Mouse (Mus musculus) right cerebral cortex, postnatal 14 days (tissue): ENCODE data around the gene Nnmt.

Source experiments
- DNase-seq: peaks from one replicate; pipeline ENCODE4 v3.0.0; 2022

Nnmt gene

DNA sequence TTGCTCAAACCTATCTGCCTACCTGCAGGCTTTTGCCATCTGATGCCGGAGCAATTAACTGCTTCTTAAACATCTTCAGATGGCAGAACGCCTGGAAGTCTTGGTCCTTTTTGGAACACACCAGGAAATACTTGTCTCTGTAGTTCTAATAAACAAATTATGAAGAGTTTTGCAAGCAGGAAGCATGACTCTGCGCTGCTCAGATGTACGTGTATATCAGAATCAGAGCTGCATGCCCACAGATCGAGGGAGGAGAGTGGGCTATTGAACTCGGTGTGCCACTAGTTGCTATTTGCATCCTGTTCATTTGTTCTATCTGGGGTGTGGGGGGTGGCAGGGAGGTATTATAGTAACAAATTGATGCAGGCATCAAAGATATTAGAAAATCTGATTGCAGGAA is 28.2 kb upstream of the Nnmt start:
- no peak for DNase-seq

DNA sequence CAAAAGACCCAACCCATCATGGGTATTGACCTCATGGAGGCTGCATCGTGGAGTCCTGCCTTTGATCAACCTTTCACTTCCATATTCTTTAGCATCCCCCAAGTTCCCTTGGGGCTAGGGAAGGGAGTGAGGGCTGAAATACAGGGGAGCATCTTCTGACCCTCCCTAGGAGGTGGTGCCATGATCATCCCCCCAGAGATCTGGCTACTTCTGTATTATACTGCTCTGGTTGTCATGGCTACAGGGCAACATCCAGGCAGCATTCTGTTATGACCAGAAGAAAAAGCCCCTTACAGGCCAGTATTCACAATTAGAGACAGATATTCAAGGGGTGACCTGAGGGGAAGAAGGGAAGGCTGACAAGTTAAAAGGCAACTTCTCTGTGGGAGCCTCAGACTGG is 14.3 kb upstream of the Nnmt start:
- no peak for DNase-seq

DNA sequence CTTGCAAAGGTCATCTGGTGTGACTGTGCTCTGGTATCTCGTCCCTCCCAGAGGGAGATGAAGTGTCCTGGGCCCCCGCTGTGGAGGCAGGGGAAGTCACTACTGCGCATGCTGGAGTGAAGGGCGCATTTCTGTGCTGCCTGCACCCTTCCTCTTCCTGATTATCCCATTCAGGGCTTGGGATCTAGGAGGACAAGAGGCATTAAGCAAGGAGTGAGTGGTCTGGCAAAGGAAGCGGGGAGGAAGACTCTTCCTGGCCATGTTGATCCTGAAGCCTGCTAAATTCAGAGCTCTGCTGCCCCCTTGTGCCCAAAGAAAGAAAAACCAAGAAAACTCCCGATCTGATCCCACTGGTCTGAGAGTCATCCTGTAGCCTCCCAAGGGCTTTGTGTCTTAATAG is 13.6 kb upstream of the Nnmt start:
- peak; percentile 66 for DNase-seq

DNA sequence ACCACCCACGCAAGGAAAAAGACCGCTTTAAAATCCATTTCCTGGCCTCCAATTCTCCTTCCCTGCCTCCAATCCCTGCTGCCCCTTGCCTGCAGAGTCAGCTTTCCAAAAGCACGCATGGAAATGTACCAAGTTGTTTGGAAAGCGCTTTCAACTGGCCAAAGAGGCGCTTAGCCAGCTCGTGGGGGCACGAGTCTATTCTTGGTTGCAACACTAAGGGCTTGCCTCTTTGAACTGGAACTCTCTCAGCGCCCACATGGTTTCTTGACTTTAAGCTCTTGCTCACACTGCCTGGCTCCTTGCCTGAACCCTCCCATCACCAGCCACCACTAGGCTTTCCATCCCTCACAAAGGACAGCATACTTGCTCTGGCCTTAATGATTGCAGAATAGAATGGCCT is 13.2 kb upstream of the Nnmt start:
- no peak for DNase-seq

DNA sequence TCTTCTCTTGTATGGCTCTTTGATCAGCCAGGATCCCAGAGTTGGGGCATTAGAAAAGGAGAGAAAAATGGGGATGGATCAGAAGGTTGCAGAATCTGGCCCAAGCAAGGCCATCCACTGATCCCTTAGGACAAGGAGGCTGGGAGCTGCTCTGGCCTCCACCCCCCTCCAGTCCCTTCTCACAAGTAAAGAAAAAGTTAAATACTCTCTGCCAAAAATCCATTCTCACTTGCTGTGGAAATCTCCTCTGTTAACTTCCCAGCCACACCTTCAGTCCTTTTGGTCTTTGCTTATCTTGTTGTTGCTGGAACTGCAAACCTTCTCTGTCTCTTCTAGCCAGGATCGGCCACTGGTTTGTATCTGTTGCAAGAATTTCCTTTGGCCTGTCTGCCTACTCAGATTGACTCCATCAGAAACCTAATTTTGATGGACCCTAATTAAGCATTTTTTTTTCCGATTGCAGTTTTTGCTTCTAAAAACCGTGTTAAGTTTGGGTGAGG is 12.6 kb upstream of the Nnmt start:
- DNase-seq: no peak

DNA sequence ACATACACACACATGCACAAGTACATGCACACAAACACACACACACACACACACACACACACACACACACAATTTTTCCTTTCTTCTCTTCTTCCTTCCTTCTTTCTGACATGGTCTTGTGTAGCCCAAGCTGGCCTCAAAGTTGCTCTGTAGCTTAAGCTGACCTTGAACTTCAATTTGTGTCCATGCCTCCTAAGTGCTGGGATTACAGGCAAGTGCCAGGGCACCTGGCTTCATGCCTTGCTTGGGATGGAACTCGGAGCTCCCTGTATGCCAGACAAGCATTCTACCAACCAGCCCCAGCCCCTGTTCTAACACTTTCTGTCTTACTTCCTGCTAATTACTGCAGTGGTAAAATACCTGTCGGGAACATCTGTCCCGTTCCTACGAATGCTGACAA is 8.3 kb upstream of the Nnmt start:
- no peak for DNase-seq

DNA sequence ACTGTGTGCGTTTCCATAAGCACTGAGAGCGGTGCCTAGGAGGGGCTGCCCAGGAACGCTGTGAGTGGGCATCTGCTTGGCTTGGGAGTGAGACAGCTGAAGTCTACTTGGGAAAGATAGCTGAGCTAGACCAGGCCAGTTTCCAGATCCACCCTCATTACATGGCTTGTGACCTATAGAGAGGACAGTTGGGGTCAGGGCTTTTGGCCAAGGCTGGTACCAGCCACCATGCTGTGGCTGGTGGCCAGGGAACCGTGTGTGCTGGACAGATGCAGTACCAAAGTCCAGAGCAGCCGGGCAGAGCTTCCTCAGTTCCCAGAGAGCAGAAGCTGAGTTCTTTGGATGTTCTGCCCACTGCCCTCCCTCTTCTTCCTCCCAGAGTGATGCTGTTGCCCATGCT is 7.6 kb upstream of the Nnmt start:
- DNase-seq: no peak

DNA sequence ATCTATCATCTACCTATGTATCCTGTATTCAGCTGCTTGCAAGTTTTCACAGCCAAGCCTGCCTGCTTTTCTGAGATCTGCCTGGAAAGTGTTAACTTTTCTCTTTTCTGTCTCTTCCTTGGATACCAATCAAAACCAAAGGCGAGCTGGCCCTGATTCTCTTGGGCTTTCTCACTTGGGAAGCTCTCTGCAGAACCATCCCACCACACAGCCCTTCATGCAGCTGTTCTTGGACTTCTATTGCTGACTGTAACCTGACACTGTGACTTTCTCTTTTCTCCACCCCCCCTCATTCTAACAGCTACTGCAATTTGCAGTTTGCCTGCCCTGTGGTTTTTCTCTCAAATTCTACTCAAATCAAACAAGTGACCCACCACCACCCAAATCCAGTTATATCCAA is 6.1 kb upstream of the Nnmt start:
- DNase-seq: no peak

DNA sequence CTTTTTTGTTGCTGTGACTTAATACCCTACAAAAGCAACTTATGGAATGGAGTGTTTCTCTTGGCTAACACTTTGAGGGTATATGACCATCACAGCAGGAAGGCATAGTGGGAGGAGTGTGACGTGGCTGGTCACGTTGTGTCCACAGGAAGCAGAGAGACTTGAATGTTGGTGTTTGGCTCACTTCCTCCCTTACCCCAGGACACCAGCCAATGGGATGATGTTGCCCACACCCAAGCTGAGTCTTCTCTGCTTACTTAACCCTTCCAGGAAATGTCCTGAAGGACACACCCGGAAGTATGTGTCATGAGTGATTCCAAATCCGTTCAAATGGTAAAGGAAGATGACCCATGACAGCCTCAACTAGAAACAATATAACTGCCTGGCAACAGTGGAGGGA is 4.8 kb upstream of the Nnmt start:
- no peak for DNase-seq

DNA sequence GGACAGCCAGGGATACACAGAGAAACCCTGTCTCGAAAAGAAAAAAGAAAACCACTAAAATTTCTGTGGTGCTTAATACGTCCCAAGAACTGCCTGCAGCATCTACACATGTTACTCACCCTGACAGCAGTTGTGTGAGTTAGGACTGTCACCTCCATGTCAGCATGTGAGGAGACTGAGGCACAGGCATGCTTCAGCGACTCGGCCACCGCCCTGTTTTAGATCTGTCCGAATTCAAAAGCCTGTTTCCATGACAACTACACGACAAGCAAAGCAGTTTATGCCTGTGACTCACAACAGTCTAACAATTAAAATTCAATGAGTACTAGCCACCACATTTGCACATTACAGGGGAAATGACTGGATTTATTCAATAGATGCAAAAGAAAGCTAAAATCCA is 2.5 kb upstream of the Nnmt start:
- no peak for DNase-seq

DNA sequence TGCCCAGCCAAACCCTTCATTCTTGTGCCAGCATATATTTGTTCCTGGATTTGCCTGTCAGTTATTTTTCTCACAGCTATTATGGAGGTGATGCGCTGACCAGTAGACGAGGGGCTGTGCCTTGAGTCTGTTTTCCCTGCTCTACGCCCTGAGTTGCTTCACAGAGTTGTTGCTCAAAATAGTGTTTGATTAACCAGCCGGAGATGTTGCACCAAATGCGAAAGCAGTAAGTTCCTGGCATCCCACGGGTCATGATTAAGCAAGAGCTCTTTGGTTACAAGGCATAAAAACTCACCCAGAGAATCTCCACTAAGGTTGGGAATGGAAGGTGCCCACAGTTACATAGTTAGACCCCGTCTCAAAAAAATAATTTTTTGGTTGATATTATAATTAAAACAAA is 1.2 kb upstream of the Nnmt start:
- no peak for DNase-seq

DNA sequence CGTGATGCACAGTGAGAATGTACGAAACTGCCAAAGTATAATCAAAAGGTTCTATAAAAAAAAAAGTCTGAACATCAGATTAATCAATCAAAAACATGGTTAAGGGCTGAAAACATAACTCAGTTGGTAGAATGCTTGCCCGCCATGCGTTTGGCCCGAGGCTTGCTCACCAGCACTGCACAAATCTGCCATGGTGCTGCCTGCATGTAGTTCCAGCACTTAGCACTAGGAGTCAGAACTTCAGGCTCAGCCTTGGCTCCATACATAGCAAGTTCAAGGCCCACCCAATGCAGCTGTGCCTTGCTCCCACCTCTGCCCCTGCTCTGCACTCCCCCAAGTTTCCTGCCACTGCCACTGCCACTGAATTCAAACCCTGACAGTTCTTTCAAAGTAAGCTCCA is 744 bp upstream of the Nnmt start:
- DNase-seq: no peak

DNA sequence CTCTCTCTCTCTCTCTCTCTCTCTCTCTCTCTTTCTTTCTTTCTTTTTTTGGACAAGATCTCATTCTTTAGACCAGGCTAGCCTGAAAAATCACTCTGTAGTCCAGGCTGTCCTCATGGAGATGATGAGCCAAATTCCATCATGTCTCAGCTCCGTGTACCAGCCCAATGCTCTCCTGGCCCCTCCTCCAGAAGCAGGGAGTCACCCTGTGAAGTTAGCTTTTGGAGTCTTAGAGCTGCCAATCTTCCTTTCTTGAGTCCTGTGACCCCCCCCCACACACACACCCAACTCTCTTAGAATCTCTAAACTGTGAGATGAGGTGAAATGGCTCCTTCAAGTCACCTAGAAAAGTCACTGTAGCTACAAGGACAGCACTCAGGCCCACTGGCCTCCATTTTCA is 727 bp downstream of the Nnmt start:
- DNase-seq: no peak

DNA sequence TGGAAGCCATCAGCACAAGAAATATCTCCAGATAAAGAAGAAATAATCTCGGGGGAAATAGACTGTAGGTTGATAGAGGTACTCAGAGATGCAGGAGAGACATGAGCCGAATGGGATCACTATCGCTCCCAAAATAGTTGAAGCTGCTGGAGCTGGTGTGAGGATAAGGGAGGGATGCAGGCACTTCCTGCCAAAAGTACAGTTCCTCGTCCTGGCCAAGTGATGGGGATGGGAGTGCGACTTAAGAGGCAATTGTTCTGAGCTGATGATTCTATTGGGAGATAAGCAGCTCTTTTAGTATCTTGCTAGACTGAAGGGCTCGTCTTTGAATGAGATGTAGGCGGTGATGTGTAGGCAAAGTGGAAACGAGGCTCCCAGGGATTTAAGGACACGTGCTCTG is 4.1 kb downstream of the Nnmt start:
- no peak for DNase-seq

DNA sequence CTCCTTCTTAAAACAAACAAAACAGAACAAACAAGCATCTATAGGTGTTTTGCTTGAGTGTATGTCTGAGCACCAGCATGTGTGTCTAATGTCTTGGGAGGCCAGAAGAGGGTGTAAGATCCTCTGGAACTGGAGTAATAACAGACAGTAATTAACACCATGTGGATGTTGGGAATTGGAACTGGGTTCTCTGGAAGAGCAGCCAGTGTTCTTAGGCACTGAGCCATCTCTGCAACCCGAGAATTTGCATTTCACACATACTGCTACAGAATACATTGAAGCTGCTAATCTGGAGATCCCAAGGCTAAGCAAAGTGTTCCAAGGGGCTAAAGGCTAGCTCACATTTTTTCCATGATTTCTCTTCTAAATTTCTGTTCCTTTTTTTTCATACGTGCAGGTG is 4.9 kb downstream of the Nnmt start:
- DNase-seq: no peak

DNA sequence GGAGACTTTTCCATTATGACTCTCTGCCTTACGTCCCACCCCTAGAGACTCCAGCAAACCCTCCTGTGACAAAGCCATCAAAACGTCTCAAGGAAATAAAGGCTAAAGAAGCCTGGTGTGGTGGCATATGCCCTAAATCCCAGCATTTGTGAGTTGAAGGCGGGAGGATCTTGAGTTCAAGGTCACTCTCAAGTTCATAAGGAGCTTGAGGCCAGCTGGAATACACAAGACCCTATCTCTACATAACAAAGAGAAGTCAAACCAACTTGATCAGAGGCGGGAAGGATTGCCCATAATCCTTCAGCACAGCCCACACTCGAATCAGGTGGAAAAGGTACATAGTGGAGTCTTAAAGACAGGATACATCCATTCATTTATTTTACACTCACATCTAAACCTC is 7.5 kb downstream of the Nnmt start:
- no peak for DNase-seq

DNA sequence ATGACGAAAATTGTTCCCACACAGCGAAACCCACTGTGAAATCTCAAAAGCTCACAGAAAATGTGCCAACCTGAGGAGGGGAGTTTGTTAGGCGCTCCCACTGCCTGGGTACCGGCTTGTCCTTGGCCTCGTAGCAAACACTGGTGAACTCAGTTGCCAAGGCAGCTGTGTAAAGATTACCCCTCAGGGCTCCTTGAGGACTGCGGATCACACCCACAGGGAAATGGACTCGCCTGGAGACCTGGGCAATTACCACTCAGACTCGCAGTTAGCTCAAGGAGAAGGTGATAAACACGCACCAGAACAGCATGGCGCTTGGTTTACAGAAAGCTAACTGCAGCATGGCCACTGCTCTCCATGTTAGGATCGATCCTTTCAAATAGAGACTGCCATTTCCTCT is 8.0 kb downstream of the Nnmt start:
- no peak for DNase-seq

DNA sequence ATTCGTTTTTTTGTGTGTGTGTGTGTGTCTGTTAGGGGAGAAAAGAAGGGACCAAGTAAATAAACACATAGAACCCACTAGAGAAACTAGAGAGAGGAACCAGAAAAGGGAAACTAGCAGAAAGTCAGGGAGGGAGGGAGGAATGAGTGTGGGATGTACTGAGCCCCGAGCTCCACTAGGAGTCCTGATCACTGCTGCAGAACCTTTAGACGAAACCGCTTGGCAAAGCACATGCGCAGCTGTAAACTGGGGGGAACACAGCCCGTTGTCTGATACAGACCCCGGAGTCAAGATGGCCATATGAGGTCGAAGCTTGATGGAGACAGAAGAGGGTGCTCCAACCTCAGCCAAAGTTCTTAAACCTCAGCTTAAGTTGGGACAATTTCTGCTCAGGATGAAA is 11.0 kb downstream of the Nnmt start:
- DNase-seq: no peak

DNA sequence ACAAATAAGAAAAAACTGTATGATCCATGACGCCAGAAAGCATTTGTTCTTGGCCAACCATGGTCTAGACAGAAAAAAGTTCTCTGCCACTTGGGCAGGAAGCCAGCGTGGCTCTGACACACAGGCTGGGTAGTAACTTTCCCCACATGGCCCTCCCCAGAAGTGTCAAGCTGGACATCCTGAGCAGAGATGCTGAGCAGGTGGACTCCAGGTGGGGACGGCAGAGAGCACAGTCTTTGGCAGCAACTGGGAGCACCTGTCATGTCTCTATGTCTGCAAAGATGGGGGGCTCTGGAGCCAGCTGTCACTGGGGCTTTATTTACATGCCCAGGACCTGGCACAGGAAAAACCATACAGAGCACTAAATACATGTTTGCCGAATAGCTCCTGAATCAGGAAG is 14.3 kb downstream of the Nnmt start:
- no peak for DNase-seq

DNA sequence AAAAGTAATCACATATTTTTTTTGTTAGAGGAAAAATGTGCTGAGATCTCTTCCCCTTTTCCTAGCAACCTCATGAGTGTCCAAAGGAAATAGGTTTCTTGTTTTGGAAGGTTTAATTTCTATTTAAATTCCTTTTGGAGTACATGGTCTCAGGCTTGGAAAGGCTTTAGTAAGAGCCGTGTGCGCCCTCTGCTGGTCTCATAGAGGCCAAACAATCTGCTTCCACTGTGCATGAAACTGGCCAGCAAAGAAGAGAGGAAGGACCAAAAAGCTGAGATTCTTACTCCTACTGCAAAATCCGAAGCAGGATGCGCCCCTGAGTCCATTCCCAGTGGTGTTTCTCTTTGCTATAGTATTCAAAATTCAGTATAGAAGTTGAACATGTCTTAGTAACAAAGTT is 18.6 kb downstream of the Nnmt start:
- peak; percentile 80 for DNase-seq

DNA sequence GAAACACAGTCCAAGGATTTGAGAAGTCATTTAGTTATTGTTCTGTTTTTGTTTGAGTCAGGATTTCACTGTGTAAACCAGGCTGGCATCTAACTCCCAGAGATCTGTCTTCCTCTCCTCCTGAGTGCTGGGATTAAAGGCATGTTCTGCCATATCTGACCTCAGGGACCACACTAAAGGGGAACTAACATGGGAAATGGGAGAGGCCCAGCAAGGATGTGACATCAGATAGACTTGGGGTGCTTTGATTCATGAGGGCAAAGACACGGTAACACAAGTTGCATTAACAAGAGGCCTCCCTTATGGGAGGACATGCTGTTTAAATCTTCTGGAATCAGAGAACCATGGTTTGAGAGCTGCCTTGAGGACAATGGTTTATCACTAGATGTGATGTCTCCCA is 24.1 kb downstream of the Nnmt start:
- no peak for DNase-seq

DNA sequence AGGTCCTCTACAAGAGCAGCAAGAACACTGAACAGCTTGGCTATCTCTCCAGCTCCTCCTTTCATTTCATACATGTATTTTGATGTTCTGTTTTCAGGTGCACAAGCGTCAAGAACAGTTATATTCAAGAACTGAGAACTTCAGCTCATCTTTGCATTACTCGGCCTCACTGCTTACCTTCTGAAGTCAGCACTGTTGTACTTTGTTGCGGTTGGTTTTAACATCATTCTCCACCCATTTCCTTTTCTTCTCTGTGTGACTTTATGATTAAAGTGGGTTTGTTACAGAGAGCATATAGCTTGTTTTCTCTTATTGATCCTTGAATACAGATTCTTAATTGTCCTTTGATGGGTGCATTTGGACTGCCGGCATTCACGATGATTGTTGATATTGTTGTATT is 42.6 kb downstream of the Nnmt start:
- no peak for DNase-seq

DNA sequence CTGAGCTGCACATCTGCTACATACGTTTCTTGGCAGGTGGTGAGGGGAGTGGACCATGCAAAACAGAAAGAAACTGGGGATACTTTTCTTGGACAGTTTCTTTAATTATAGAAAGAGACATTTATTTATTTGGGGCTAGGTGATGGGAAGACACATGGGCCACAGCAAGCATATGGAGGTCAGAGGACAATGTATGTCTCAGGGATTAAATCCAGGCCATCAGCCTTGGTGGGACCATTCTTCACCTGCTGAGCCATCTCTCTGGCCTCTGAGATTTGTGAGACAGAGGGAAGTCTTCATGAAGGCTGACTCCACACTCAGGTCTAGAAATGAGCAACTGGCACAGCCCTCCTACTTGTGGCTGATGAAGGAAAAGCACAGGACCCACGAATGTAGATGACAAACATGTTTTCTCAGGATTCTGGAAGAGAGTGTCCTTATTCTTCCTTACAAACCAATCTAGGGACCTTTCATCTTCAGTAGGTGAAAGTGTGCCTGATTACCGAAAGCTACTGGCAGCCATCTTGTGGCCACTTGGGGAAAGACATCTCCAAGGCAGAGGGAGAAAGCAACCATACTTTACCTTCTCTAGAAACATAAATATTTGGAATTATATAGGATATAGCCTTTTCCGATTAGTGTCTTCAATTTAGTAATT is 45.3 kb downstream of the Nnmt start:
- DNase-seq: peak; percentile 61

DNA sequence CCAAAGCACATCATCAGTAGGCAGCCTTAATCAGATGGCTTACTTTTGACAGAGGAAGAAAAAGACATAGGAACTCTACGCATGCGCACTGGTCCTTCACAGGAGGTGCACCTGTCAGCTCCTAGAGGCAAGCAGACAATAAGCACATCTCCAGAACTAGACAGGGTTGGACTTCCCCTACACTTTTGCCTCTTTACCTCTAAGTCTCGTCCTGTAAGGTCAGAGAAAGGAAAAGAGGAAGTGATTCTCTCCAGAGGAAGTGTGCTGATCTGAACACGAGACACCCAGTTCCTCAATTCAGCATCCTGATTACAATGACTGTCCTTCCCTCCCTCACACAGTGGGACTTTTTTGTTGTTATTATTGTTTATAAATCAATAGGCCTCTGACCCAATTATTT is 46.3 kb downstream of the Nnmt start:
- no peak for DNase-seq

DNA sequence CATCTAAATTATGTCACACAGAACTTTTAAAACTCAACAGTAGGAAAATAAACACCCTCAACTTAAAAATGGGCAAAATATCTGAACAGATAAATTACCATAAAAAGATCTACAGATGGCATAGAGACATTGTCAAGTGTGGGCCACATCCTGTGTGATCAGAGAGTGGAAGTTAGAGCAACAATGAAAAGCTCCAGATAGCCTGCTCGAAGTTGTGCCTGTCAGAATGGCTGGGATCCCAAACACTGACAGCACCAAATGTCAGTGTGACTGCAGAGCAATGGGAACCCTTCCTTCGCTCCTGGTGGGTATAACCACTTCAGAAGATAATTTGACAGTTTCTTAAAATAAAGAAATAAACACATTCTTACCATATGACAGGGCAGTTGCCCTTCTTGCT is 55.9 kb downstream of the Nnmt start:
- no peak for DNase-seq

DNA sequence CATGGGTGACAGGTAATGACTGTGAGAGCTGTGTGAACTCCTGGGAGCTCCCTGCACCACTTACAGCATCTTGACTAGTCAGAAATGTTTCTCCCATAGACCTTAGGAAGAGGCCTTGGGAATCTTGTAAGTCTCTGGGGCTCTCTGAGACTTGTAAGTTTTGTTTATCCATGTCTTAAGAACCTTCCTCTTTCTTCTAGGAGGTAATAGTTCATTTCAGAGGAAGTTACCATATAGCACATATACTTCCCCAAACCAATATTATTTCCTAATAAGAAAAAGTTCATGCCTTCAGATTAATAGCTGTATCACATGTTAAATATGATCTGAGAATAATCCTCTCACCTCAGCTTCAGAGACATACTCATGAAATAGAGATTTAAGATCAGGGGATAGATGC is 57.7 kb downstream of the Nnmt start:
- no peak for DNase-seq
